Mouse (Mus musculus) bone marrow macrophage, adult 2 months (primary cell): ENCODE results near the gene Plpp3.

Experiments
- CTCF ChIP-seq: IDR thresholded peaks from 2 replicates; pipeline ENCODE4 v1.5.1; 2012; ENCODE audit warnings: low read depth, mild to moderate bottlenecking, low read length, moderate library complexity
- POLR2A ChIP-seq: IDR thresholded peaks from 2 replicates; pipeline ENCODE4 v1.6.1; 2012; ENCODE audit warnings: mild to moderate bottlenecking, low read depth, low read length, borderline replicate concordance

GRCm38 (mm10) chr4:105181659-105182167 is 24.6 kb downstream of the Plpp3 start:
- TF ChIP-seq CTCF (no peak), POLR2A (no peak)
